Mouse (Mus musculus) forebrain, embryonic 15.5 days (tissue): ENCODE measurements at regions not wholly inside any gene's neighbourhood (a gene's known extent, or its start where the extent isn't known, plus 50 kb on each side); places are given as distances from the start of the nearest gene placed in this dataset.

Source experiments
- ATAC-seq: fragments of 200-750 bp; cut with Nextera tagmentation; replicated peaks from 2 replicates; pipeline ENCODE4 v1.8.0; 2017; ENCODE audit warnings: mild to moderate bottlenecking, moderate TSS enrichment, moderate library complexity
- H3K27ac ChIP-seq: fragments of 300-500 bp; sonication (generic); replicated peaks from 2 replicates; pipeline ENCODE4 v1.5.1; 2015; ENCODE audit warnings: mild to moderate bottlenecking, inconsistent platforms
- H3K27me3 ChIP-seq: fragments of 300-500 bp; sonication (generic); 2 replicates; pipeline ENCODE4 v1.6.1; 2015; ENCODE audit warnings: inconsistent platforms
- H3K36me3 ChIP-seq: fragments of 300-500 bp; sonication (generic); 2 replicates; pipeline ENCODE4 v1.6.1; 2015; ENCODE audit warnings: mild to moderate bottlenecking, inconsistent platforms
- H3K4me1 ChIP-seq: fragments of 300-500 bp; sonication (generic); 2 replicates; pipeline ENCODE4 v1.6.1; 2015; ENCODE audit warnings: inconsistent platforms
- H3K4me2 ChIP-seq: fragments of 300-500 bp; sonication (generic); replicated peaks from 2 replicates; pipeline ENCODE4 v1.6.1; 2015; ENCODE audit warnings: mild to moderate bottlenecking, inconsistent platforms
- H3K4me3 ChIP-seq: fragments of 300-500 bp; sonication (generic); 2 replicates; pipeline ENCODE4 v1.5.1; 2015; ENCODE audit warnings: mild to moderate bottlenecking, inconsistent platforms
- H3K9ac ChIP-seq: fragments of 300-500 bp; sonication (generic); replicated peaks from 2 replicates; pipeline ENCODE4 v1.6.1; 2015; ENCODE audit warnings: mild to moderate bottlenecking, inconsistent platforms
- H3K9me3 ChIP-seq: fragments of 300-500 bp; sonication (generic); 2 replicates; pipeline ENCODE4 v1.6.1; 2016; ENCODE audit warnings: inconsistent platforms
- WGBS: fragments of 180-500 bp; shearing (Covaris S2); methylation state at CpG from one replicate; pipeline ENCODE4 v1.1.7; 2015; ENCODE audit warnings: mixed read lengths; 5-methylcytosine and 5-hydroxymethylcytosine counted together

DNA sequence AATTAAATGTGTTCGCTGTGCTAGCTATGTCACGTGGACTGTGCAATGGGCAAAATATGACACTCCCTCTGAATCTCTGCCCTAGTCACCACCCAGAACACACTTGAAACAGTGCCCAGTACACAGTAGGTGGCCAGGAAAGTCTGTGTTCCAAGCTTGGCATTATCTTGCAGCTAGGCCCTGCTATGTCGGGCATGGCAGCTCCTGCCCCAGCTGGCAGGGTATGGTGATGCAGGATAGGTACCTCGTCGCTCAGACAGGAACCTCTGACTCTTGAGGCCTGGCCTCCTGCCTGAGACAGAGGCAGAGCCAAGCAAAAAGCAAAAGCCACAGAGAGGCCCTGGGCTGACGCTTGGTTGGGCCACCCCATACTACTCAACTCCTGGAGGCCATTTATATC, 57.9 kb upstream of the Tnrc6c start:
- H3K27ac ChIP-seq = no peak overlapping the region
- 61% methylated on average over 6 of the region's 6 CpGs for WGBS
- no peaks in the 10 kb centered on the region for H3K36me3 ChIP-seq
- H3K9me3 ChIP-seq = no peaks in the 10 kb centered on the region
- no peak for ATAC-seq
- no peak overlapping the region for H3K4me2 ChIP-seq
- H3K4me3 ChIP-seq = no peak overlapping the region
- peaks cover 2% of the 10 kb centered on the region; the same call in 1 of the 2 replicates for H3K27me3 ChIP-seq
- no peak overlapping the region for H3K9ac ChIP-seq
- peaks cover 50% of the 10 kb centered on the region for H3K4me1 ChIP-seq

GRCm38 (mm10) chr11:117597754-117598153, 56.3 kb upstream of the Tnrc6c start:
- Histone ChIP-seq H3K27me3 (peaks cover 2% of the 10 kb centered on the region; the same call in 1 of the 2 replicates), H3K4me3 (no peak overlapping the region), H3K4me2 (0 out of 2 replicates have a peak overlapping the region, but pooled peaks have one; percentile 3), H3K36me3 (no peaks in the 10 kb centered on the region), H3K4me1 (peaks cover 47% of the 10 kb centered on the region), H3K9me3 (no peaks in the 10 kb centered on the region), H3K9ac (no peak overlapping the region), H3K27ac (peak overlapping the region; percentile 56)
- 23% methylated on average over 5 of the region's 5 CpGs for WGBS
- no peak for ATAC-seq

GRCm38 (mm10) chr11:117598170-117598583, 55.9 kb upstream of the Tnrc6c start:
- 4% methylated on average over 6 of the region's 6 CpGs for WGBS
- Histone ChIP-seq H3K4me1 (peaks cover 42% of the 10 kb centered on the region), H3K27ac (peak overlapping the region; percentile 56), H3K27me3 (peaks cover 2% of the 10 kb centered on the region; the same call in 1 of the 2 replicates), H3K9ac (no peak overlapping the region), H3K4me3 (no peak overlapping the region), H3K9me3 (no peaks in the 10 kb centered on the region), H3K4me2 (0 out of 2 replicates have a peak overlapping the region, but pooled peaks have one; percentile 3), H3K36me3 (no peaks in the 10 kb centered on the region)
- peak; percentile 79 for ATAC-seq

DNA sequence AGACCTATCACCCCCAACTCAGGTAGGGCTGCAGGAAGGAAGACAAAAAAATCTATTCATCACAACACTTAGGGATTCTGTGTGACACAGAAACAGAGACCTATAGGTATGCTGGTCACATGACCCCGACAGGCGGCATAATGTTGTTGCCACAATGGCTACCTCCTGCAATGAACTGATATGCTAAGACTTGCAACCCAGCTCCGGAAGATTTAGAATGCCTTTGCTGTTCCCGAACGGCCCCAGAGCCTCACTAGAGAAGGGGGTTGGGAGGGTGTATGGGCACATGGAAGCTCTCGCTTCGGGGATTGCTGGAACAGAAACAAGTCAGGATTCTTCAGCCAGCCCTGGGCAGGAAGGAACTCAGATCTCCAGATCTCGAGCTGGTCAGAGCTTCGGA, 55.5 kb upstream of the Tnrc6c start:
- H3K4me3 ChIP-seq = no peak overlapping the region
- ATAC-seq = no peak
- H3K4me1 ChIP-seq = peaks cover 41% of the 10 kb centered on the region

GRCm38 (mm10) chr11:117599049-117599787, 54.9 kb upstream of the Tnrc6c start:
- Histone ChIP-seq H3K4me2 (peak overlapping the region; percentile 5), H3K9ac (no peak overlapping the region), H3K36me3 (no peaks in the 10 kb centered on the region), H3K4me1 (peaks cover 44% of the 10 kb centered on the region), H3K9me3 (no peaks in the 10 kb centered on the region), H3K27me3 (peaks cover 2% of the 10 kb centered on the region; the same call in 1 of the 2 replicates), H3K4me3 (no peak overlapping the region), H3K27ac (0 out of 2 replicates have a peak overlapping the region, but pooled peaks have one; percentile 56)
- ATAC-seq = no peak
- WGBS = 15% methylated on average over 16 of the region's 16 CpGs

More for the DNA sequence above, 55.5 kb upstream of the Tnrc6c start:
- Histone ChIP-seq H3K27ac (peak overlapping the region; percentile 56), H3K4me2 (peak overlapping the region; percentile 5; the same call in 1 of the 2 replicates), H3K27me3 (peaks cover 2% of the 10 kb centered on the region; the same call in 1 of the 2 replicates), H3K9ac (no peak overlapping the region), H3K36me3 (no peaks in the 10 kb centered on the region), H3K9me3 (no peaks in the 10 kb centered on the region)
- WGBS = 4% methylated on average over 9 of the region's 9 CpGs

DNA sequence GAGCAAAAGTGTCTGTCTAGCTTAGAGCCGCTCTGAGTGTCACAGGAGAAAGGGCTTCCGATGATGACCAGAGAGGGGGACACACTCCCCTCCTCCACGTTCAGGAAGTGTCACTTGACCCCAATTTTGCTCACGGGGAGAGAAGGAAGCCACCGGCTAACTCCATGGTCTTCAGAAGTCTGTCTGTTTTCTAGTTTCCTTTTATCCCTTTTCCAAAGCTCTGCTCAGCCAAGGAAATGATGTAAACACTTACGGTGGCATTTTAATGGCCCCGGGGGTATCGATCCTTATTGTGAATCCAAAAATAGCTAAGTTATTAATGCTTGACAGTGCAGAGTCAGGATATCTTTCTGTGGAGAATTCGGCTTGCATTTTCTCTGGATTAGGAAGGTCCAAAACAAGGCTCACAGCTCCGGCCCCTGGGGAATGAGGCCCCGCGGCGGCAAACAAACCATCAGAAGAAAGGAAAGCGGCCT, 54.3 kb upstream of the Tnrc6c start:
- WGBS = 15% methylated on average over 14 of the region's 14 CpGs

GRCm38 (mm10) chr11:117601147-117601546, 52.9 kb upstream of the Tnrc6c start:
- peaks cover 49% of the 10 kb centered on the region for H3K4me1 ChIP-seq
- 30% methylated on average over 5 of the region's 5 CpGs for WGBS
- no peak overlapping the region for H3K9ac ChIP-seq
- no peak for ATAC-seq
- no peak overlapping the region for H3K4me3 ChIP-seq
- H3K27ac ChIP-seq = no peak overlapping the region
- peaks cover 2% of the 10 kb centered on the region; the same call in 1 of the 2 replicates for H3K27me3 ChIP-seq
- no peaks in the 10 kb centered on the region for H3K9me3 ChIP-seq
- H3K4me2 ChIP-seq = no peak overlapping the region
- H3K36me3 ChIP-seq = no peaks in the 10 kb centered on the region

More for the DNA sequence above, 54.3 kb upstream of the Tnrc6c start:
- Histone ChIP-seq H3K4me2 (no peak overlapping the region), H3K4me1 (peaks cover 46% of the 10 kb centered on the region), H3K27ac (no peak overlapping the region), H3K9ac (no peak overlapping the region), H3K4me3 (no peak overlapping the region), H3K36me3 (no peaks in the 10 kb centered on the region), H3K9me3 (no peaks in the 10 kb centered on the region), H3K27me3 (peaks cover 2% of the 10 kb centered on the region; the same call in 1 of the 2 replicates)
- no peak for ATAC-seq

- WGBS = 5% methylated on average over 2 of the region's 2 CpGs
- Histone ChIP-seq H3K27ac (no peak overlapping the region), H3K27me3 (peaks cover 2% of the 10 kb centered on the region; the same call in 1 of the 2 replicates), H3K4me1 (peaks cover 49% of the 10 kb centered on the region), H3K9me3 (no peaks in the 10 kb centered on the region), H3K9ac (no peak overlapping the region), H3K4me3 (no peak overlapping the region), H3K4me2 (no peak overlapping the region), H3K36me3 (no peaks in the 10 kb centered on the region)
- no peak for ATAC-seq
Observed at GRCm38 (mm10) chr11:117604019-117604418, 50.1 kb upstream of the Tnrc6c start.
